Mouse (Mus musculus) left cerebral cortex, adult 8-10 months (tissue): ENCODE measurements around the gene Fgfr2. TPM values are rescaled to one million over a fixed set of nuclear protein-coding genes. Genes with fewer than 3 reads are reported as not detected.
A peak's percentile ranks its signal among the peaks of the same experiment; 100 is the strongest.

Source experiments
- DNase-seq, 2 experiments: peaks; one replicate each; pipeline ENCODE4 v3.0.0; 2022; ENCODE audit warnings: low spot score in 2 of 2
- total RNA-seq, 4 experiments: library from RNA; stranded (reverse); gene quantifications; 2 replicates each; pipeline ENCODE4 v1.2.4; 2022

Gene Fgfr2
- total RNA-seq, 4 experiments from 2014 or later = 50.6 to 73.1 (median 64.8) TPM

GRCm38 (mm10) chr7:133010477-133010876 is 112.7 kb downstream of the Fgfr2 start:
- no peak for DNase-seq

- DNase-seq = no peak
Measured at GRCm38 (mm10) chr7:133009676-133010075, 113.5 kb downstream of the Fgfr2 start.

GRCm38 (mm10) chr7:133008663-133009062 is 114.5 kb downstream of the Fgfr2 start:
- DNase-seq = no peak

GRCm38 (mm10) chr7:133007343-133007742 is 115.8 kb downstream of the Fgfr2 start:
- DNase-seq = no peak

GRCm38 (mm10) chr7:133005772-133006171 is 117.4 kb downstream of the Fgfr2 start:
- no peak for DNase-seq

GRCm38 (mm10) chr7:133003421-133003820 is 119.7 kb downstream of the Fgfr2 start:
- DNase-seq = peak; percentile 75 to 79

GRCm38 (mm10) chr7:133002271-133002670 is 120.9 kb downstream of the Fgfr2 start:
- DNase-seq = no peak

- no peak for DNase-seq
Measured at GRCm38 (mm10) chr7:133001388-133001787, 121.8 kb downstream of the Fgfr2 start.

- DNase-seq = no peak
Measured at GRCm38 (mm10) chr7:132999061-132999460, 124.1 kb downstream of the Fgfr2 start.

- DNase-seq = no peak
Measured at GRCm38 (mm10) chr7:132998639-132999038, 124.5 kb downstream of the Fgfr2 start.

GRCm38 (mm10) chr7:132996391-132996790 is 126.8 kb downstream of the Fgfr2 start:
- DNase-seq = no peak

GRCm38 (mm10) chr7:132994628-132995191 is 128.4 kb downstream of the Fgfr2 start:
- DNase-seq = no peak

GRCm38 (mm10) chr7:132994120-132994519 is 129.0 kb downstream of the Fgfr2 start:
- no peak for DNase-seq

GRCm38 (mm10) chr7:132992967-132993615 is 130.1 kb downstream of the Fgfr2 start:
- DNase-seq = no peak

GRCm38 (mm10) chr7:132991240-132991900 is 131.8 kb downstream of the Fgfr2 start:
- DNase-seq = no peak

GRCm38 (mm10) chr7:132989839-132990238 is 133.3 kb downstream of the Fgfr2 start:
- DNase-seq = no peak

GRCm38 (mm10) chr7:132982639-132983038 is 140.5 kb downstream of the Fgfr2 start:
- no peak for DNase-seq

- DNase-seq = no peak
Measured at GRCm38 (mm10) chr7:132977981-132978380, 145.2 kb downstream of the Fgfr2 start.

GRCm38 (mm10) chr7:132976079-132976478 is 147.1 kb downstream of the Fgfr2 start:
- no peak for DNase-seq

GRCm38 (mm10) chr7:132972079-132972478 is 151.1 kb downstream of the Fgfr2 start:
- DNase-seq = no peak

- no peak for DNase-seq
Measured at GRCm38 (mm10) chr7:132965707-132966106, 157.4 kb downstream of the Fgfr2 start.

GRCm38 (mm10) chr7:132964395-132964794 is 158.8 kb downstream of the Fgfr2 start:
- DNase-seq = no peak

GRCm38 (mm10) chr7:132950613-132951012 is 172.5 kb downstream of the Fgfr2 start:
- DNase-seq = no peak
